Mouse (Mus musculus): Measurements from ENCODE around the gene Sfn.

Gene Sfn

GRCm38 (mm10) chr4:133619473-133620136 lies 17.6 kb upstream of the Sfn start:
- no peak for DNase-seq

- DNase-seq = no peak
Measured at GRCm38 (mm10) chr4:133617936-133618335, 16.0 kb upstream of the Sfn start.

GRCm38 (mm10) chr4:133615416-133615815 lies 13.4 kb upstream of the Sfn start:
- no peak for DNase-seq

GRCm38 (mm10) chr4:133614274-133614761 lies 12.3 kb upstream of the Sfn start:
- DNase-seq = no peak

- DNase-seq = no peak
Measured at GRCm38 (mm10) chr4:133613867-133614266, 11.9 kb upstream of the Sfn start.

GRCm38 (mm10) chr4:133613026-133613425 lies 11.1 kb upstream of the Sfn start:
- DNase-seq = no peak

GRCm38 (mm10) chr4:133612416-133612815 lies 10.4 kb upstream of the Sfn start:
- no peak for DNase-seq

GRCm38 (mm10) chr4:133611815-133612214 lies 9.8 kb upstream of the Sfn start:
- DNase-seq = no peak

GRCm38 (mm10) chr4:133609719-133610118 lies 7.8 kb upstream of the Sfn start:
- peak; percentile 55 to 57 for DNase-seq

- DNase-seq = no peak
Measured at GRCm38 (mm10) chr4:133607284-133607683, 5.3 kb upstream of the Sfn start.

GRCm38 (mm10) chr4:133605330-133605729 lies 3.4 kb upstream of the Sfn start:
- no peak for DNase-seq

GRCm38 (mm10) chr4:133604856-133605255 lies 2.9 kb upstream of the Sfn start:
- no peak for DNase-seq

GRCm38 (mm10) chr4:133604175-133604574 lies 2.2 kb upstream of the Sfn start:
- DNase-seq = no peak

- DNase-seq = no peak
Measured at GRCm38 (mm10) chr4:133603056-133603455, 1.1 kb upstream of the Sfn start.

- no peak for DNase-seq
Measured at GRCm38 (mm10) chr4:133600306-133600705, 1.7 kb downstream of the Sfn start.

GRCm38 (mm10) chr4:133599571-133600073 lies 2.3 kb downstream of the Sfn start:
- peak; percentile 64 to 72 for DNase-seq

GRCm38 (mm10) chr4:133599116-133599515 lies 2.9 kb downstream of the Sfn start:
- no peak for DNase-seq

GRCm38 (mm10) chr4:133598616-133599015 lies 3.4 kb downstream of the Sfn start:
- DNase-seq = no peak

GRCm38 (mm10) chr4:133596084-133596483 lies 5.9 kb downstream of the Sfn start:
- no peak for DNase-seq

GRCm38 (mm10) chr4:133595538-133595937 lies 6.4 kb downstream of the Sfn start:
- no peak for DNase-seq

- DNase-seq = peak in 1 of 2 experiments; percentile 50
Measured at GRCm38 (mm10) chr4:133592570-133592969, 9.4 kb downstream of the Sfn start.

GRCm38 (mm10) chr4:133584059-133584951 lies 17.7 kb downstream of the Sfn start, which contains the start of gene Gpn2:
Gpn2 (plus strand) TSS chr4:133584362.
- peak; percentile 67 to 77 for DNase-seq

GRCm38 (mm10) chr4:133583690-133584058 lies 18.3 kb downstream of the Sfn start:
- DNase-seq = no peak

GRCm38 (mm10) chr4:133577983-133578382 lies 24.0 kb downstream of the Sfn start:
- DNase-seq = no peak
